Mouse (Mus musculus): ENCODE results near the gene Esp3. TPM values are rescaled to one million over a fixed set of nuclear protein-coding genes. Genes with fewer than 3 reads are reported as not detected.
"Not testable (repeated sequence)": the region's sequence is repeated elsewhere in the genome, so short reads cannot be mapped to it uniquely, and the experiment has no call there.

Gene Esp3
- not detected in 2 replicates for polyA plus RNA-seq (2015; fragmentation: Nextera tagmentation; extraction: Ambion mirVana)

- ATAC-seq; H3K9me3 ChIP-seq (ENCODE audit: low read length); H3K27ac ChIP-seq (ENCODE audit: low read depth); H3K4me2 ChIP-seq (ENCODE audit: low read depth, low read length); H3K4me1 ChIP-seq (ENCODE audit: insufficient read depth); H3K9ac ChIP-seq (replicated peaks); H3K4me3 ChIP-seq (ENCODE audit: low read depth, low read length); H3K27me3 ChIP-seq (ENCODE audit: insufficient read depth, low read length); H3K36me3 ChIP-seq (replicated peaks; ENCODE audit: insufficient read depth, low read length); DNase-seq: not testable (repeated sequence)
- 67% methylated on average over 1 of the region's 1 CpGs for WGBS (ENCODE audit: insufficient replicate concordance)
Observed at GRCm38 (mm10) chr17:40631775-40632174, at the start of gene Esp3. Gene Esp3, plus strand, starts transcription at chr17:40632075.

- not testable (repeated sequence) for H3K4me1 ChIP-seq (ENCODE audit: insufficient read depth); H3K4me2 ChIP-seq (ENCODE audit: low read depth, low read length); ATAC-seq; H3K27ac ChIP-seq (ENCODE audit: low read depth); DNase-seq; H3K27me3 ChIP-seq (ENCODE audit: insufficient read depth, low read length); H3K4me3 ChIP-seq (ENCODE audit: low read depth, low read length); H3K9ac ChIP-seq (replicated peaks); H3K9me3 ChIP-seq (ENCODE audit: low read length); H3K36me3 ChIP-seq (replicated peaks; ENCODE audit: insufficient read depth, low read length)
- WGBS (ENCODE audit: insufficient replicate concordance) = 49% methylated on average over 6 of the region's 6 CpGs
Observed at GRCm38 (mm10) chr17:40583906-40584305, 48.0 kb upstream of the Esp3 start.

- H3K36me3 ChIP-seq (replicated peaks; ENCODE audit: insufficient read depth, low read length) = no peaks in the 10 kb centered on the region
- no peak overlapping the region for H3K9ac ChIP-seq (replicated peaks)
- H3K4me1 ChIP-seq (ENCODE audit: insufficient read depth) = no peaks in the 10 kb centered on the region
- H3K27me3 ChIP-seq (ENCODE audit: insufficient read depth, low read length) = no peaks in the 10 kb centered on the region
- DNase-seq (no peak), ATAC-seq (no peak)
- no peaks in the 10 kb centered on the region for H3K9me3 ChIP-seq (ENCODE audit: low read length)
- H3K4me2 ChIP-seq (ENCODE audit: low read depth, low read length) = no peak overlapping the region
- no peak overlapping the region for H3K27ac ChIP-seq (ENCODE audit: low read depth)
- TF ChIP-seq EP300 (IDR thresholded peaks at IDR 0.05; ENCODE audit: low read depth) (no peak), CTCF (IDR thresholded peaks at IDR 0.05; ENCODE audit: low read depth) (no peak)
- H3K4me3 ChIP-seq (ENCODE audit: low read depth, low read length) = no peak overlapping the region
Observed at GRCm38 (mm10) chr17:40591297-40591696, 40.6 kb upstream of the Esp3 start.

GRCm38 (mm10) chr17:40598294-40598693, 33.6 kb upstream of the Esp3 start, which contains the start of gene Esp4:
Gene Esp4, plus strand, starts transcription at chr17:40598594.
- no peaks in the 10 kb centered on the region for H3K4me1 ChIP-seq (ENCODE audit: insufficient read depth)
- no peaks in the 10 kb centered on the region for H3K27me3 ChIP-seq (ENCODE audit: insufficient read depth, low read length)
- H3K4me3 ChIP-seq (ENCODE audit: low read depth, low read length) = no peak within 1 kb of the TSS
- H3K36me3 ChIP-seq (replicated peaks; ENCODE audit: insufficient read depth, low read length) = no peaks in the 10 kb centered on the region
- ATAC-seq (no peak), DNase-seq (no peak)
- no peak within 1 kb of the TSS for H3K27ac ChIP-seq (ENCODE audit: low read depth)
- TF ChIP-seq EP300 (IDR thresholded peaks at IDR 0.05; ENCODE audit: low read depth) (no peak), CTCF (IDR thresholded peaks at IDR 0.05; ENCODE audit: low read depth) (no peak)
- no peaks in the 10 kb centered on the region for H3K9me3 ChIP-seq (ENCODE audit: low read length)
- no peak within 1 kb of the TSS for H3K9ac ChIP-seq (replicated peaks)
- H3K4me2 ChIP-seq (ENCODE audit: low read depth, low read length) = no peak within 1 kb of the TSS

GRCm38 (mm10) chr17:40662118-40662679, 30.3 kb downstream of the Esp3 start:
- H3K9ac ChIP-seq (replicated peaks); ATAC-seq; H3K9me3 ChIP-seq (ENCODE audit: low read length); H3K36me3 ChIP-seq (replicated peaks; ENCODE audit: insufficient read depth, low read length); H3K4me2 ChIP-seq (ENCODE audit: low read depth, low read length); H3K4me3 ChIP-seq (ENCODE audit: low read depth, low read length); DNase-seq; H3K4me1 ChIP-seq (ENCODE audit: insufficient read depth); H3K27me3 ChIP-seq (ENCODE audit: insufficient read depth, low read length); H3K27ac ChIP-seq (ENCODE audit: low read depth): not testable (repeated sequence)
- WGBS (ENCODE audit: insufficient replicate concordance) = 47% methylated on average over 8 of the region's 9 CpGs

- H3K4me1 ChIP-seq (ENCODE audit: insufficient read depth); DNase-seq; H3K27me3 ChIP-seq (ENCODE audit: insufficient read depth, low read length); H3K9me3 ChIP-seq (ENCODE audit: low read length); H3K27ac ChIP-seq (ENCODE audit: low read depth); H3K9ac ChIP-seq (replicated peaks); H3K4me3 ChIP-seq (ENCODE audit: low read depth, low read length); H3K4me2 ChIP-seq (ENCODE audit: low read depth, low read length); ATAC-seq; H3K36me3 ChIP-seq (replicated peaks; ENCODE audit: insufficient read depth, low read length): not testable (repeated sequence)
- WGBS (ENCODE audit: insufficient replicate concordance) = 78% methylated on average over 12 of the region's 12 CpGs
Observed at GRCm38 (mm10) chr17:40663161-40663811, 31.4 kb downstream of the Esp3 start.

Other genes starting within 250 kb of the Esp3 start
- gene Esp8, start 112.1 kb upstream of the Esp3 start, polyA plus RNA-seq (2015; fragmentation: Nextera tagmentation; extraction: Ambion mirVana) = not detected in 2 replicates
- not detected in 2 replicates for gene Esp6, start 70.6 kb upstream of the Esp3 start, polyA plus RNA-seq (2015; fragmentation: Nextera tagmentation; extraction: Ambion mirVana)
- gene Esp4, start 33.5 kb upstream of the Esp3 start, polyA plus RNA-seq (2015; fragmentation: Nextera tagmentation; extraction: Ambion mirVana) = not detected in 2 replicates
- not detected in 2 replicates for gene Esp1, start 95.0 kb downstream of the Esp3 start, polyA plus RNA-seq (2015; fragmentation: Nextera tagmentation; extraction: Ambion mirVana)
- 0.13 and 0.15 TPM in 2 replicates for gene Crisp2, start 174.9 kb downstream of the Esp3 start, polyA plus RNA-seq (2015; fragmentation: Nextera tagmentation; extraction: Ambion mirVana)
- 61.6 and 71.2 TPM in 2 replicates for gene Rhag, start 179.1 kb downstream of the Esp3 start, polyA plus RNA-seq (2015; fragmentation: Nextera tagmentation; extraction: Ambion mirVana)
- gene 9130008F23Rik, start 248.5 kb downstream of the Esp3 start, polyA plus RNA-seq (2015; fragmentation: Nextera tagmentation; extraction: Ambion mirVana) = 0.09 and 0.22 TPM in 2 replicates